In the genomic region with DNA sequence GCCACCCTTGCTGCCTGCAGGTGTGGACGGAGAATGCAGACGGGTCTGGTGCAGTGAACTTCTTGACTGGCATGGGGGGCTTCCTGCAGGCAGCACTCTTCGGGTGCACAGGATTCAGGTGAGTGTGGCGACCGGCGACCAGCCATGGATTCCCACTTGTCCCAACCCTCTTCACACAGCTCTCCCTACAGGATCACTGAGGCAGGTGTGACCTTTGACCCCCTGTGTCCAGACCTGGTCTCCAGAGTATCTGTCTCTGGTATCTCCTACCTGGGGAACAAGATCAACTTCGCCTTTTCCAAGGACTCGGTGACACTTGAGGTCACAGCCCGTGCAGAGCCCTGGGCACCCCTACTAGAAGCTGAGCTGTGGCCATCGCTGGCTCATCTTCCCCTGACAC, we compare ENCODE assay signal across 21 mouse cellular contexts. TPM values are rescaled to one million over a fixed set of nuclear protein-coding genes. Genes with fewer than 3 reads are reported as not detected.
DNase-seq lines count a peak whose midpoint lies in the region; ATAC-seq lines count a peak whose summit lies in the region.
"Had no signal": no experiment of that assay in that cellular context is flagged by ENCODE, and none has a peak within 500 bp of the region (broad histone marks: within the 10 kb centered on the region; RNA-seq: fewer than 3 reads in every experiment).

No protein-coding gene starts in this region.

- H3K9me3 ChIP-seq in heart, embryonic 13.5 days = no peaks in the 10 kb centered on the region
- no peaks in the 10 kb centered on the region for H3K9me3 ChIP-seq in megakaryocyte, embryonic 14.5 days
- H3K9me3 ChIP-seq: forebrain, embryonic 15.5 days; limb, embryonic 12.5 days; lung, embryonic 15.5 days had no signal

- peak; percentile 35 to 46 for DNase-seq in adrenal gland, adult (ENCODE audit: inconsistent age in 2 of 2, low spot score in 1 of 2)
- DNase-seq in adrenal gland, postnatal 10 days = no peak
- no peak for DNase-seq in heart, postnatal 25 days (ENCODE audit: low spot score)
- no peak for DNase-seq in ovary, postnatal 36 days (ENCODE audit: low spot score)
- no peak for DNase-seq in urinary bladder, adult 18-20 months (ENCODE audit: low spot score in 2 of 2)
- DNase-seq: adrenal gland, adult 8-10 months; cerebellum, adult 11-12 months; cerebellum, postnatal 25 days; kidney, adult 11 months; kidney, postnatal 36 days; layer of hippocampus, adult 9-11 months; midbrain, embryonic 14.5 days had no signal

- 83% methylated on average over 10 of the region's 10 CpGs for WGBS in heart, embryonic 13.5 days

- ATAC-seq in heart, embryonic 13.5 days (ENCODE audit: extremely low read depth, insufficient number of reproducible peaks, low FRiP score, low TSS enrichment) = no peak
- no peak for ATAC-seq in megakaryocyte, adult 5-6 weeks (ENCODE audit: poor library complexity, severe bottlenecking)
- ATAC-seq: forebrain, embryonic 15.5 days had no signal

- H3K27ac ChIP-seq in heart, embryonic 13.5 days (replicated peaks) = peak overlapping the region; percentile 71
- H3K27ac ChIP-seq: forebrain, embryonic 15.5 days; hindbrain, embryonic 14.5 days; limb, embryonic 12.5 days; lung, embryonic 15.5 days had no signal

- no peak overlapping the region for H3K4me2 ChIP-seq in heart, embryonic 13.5 days
- H3K4me2 ChIP-seq: forebrain, embryonic 15.5 days; hindbrain, embryonic 14.5 days; limb, embryonic 12.5 days; lung, embryonic 15.5 days had no signal

- intact Hi-C loops in heart, postnatal 25 days (cut with DNase I) = no loop called here

- H3K9ac ChIP-seq in heart, embryonic 13.5 days = no peak overlapping the region
- H3K9ac ChIP-seq: forebrain, embryonic 15.5 days; hindbrain, embryonic 14.5 days; limb, embryonic 12.5 days; lung, embryonic 15.5 days had no signal

- H3K4me1 ChIP-seq in heart, embryonic 13.5 days = peaks cover 57% of the 10 kb centered on the region
- H3K4me1 ChIP-seq in megakaryocyte, embryonic 14.5 days = peaks cover 97% of the 10 kb centered on the region

- no peak overlapping the region for H3K4me3 ChIP-seq in heart, embryonic 13.5 days
- peak overlapping the region; percentile 16 for H3K4me3 ChIP-seq in megakaryocyte, embryonic 14.5 days (replicated peaks)
- H3K4me3 ChIP-seq: forebrain, embryonic 15.5 days; limb, embryonic 12.5 days; lung, embryonic 15.5 days had no signal

- no peaks in the 10 kb centered on the region for H3K27me3 ChIP-seq in heart, embryonic 13.5 days (replicated peaks)
- no peaks in the 10 kb centered on the region for H3K27me3 ChIP-seq in megakaryocyte, embryonic 14.5 days (replicated peaks)
- H3K27me3 ChIP-seq: forebrain, embryonic 15.5 days; limb, embryonic 12.5 days; lung, embryonic 15.5 days had no signal

- peaks cover 52% of the 10 kb centered on the region for H3K36me3 ChIP-seq in heart, embryonic 13.5 days
- peaks cover 86% of the 10 kb centered on the region for H3K36me3 ChIP-seq in megakaryocyte, embryonic 14.5 days (replicated peaks; ENCODE audit: low read length)
- H3K36me3 ChIP-seq: forebrain, embryonic 15.5 days had no signal

RNA-seq across cellular contexts. Expression of a gene that starts 3.8 kb away (rescaled TPM):
- total RNA-seq in adrenal gland, postnatal 10 days (2021) = 1 to 10 TPM; 1.4 to 3.3 TPM
- polyA plus RNA-seq in heart, embryonic 13.5 days (2015; fragmentation: Nextera tagmentation; extraction: Ambion mirVana) = 1.2 TPM in 2 replicates
- under 1 TPM; 0.47 to 0.59 TPM for total RNA-seq in heart, postnatal 25 days (2021)
- polyA plus RNA-seq in megakaryocyte, embryonic 14.5 days (2012; ENCODE audit: insufficient read depth, low replicate concordance) = not detected in 2 replicates
- 0.78 and 2.3 TPM in 2 replicates for total RNA-seq in megakaryocyte, adult 5-6 weeks (2015)
- total RNA-seq in megakaryocyte, adult 5-6 weeks (2017) = 1.3 TPM in 1 of 2 replicates, not detected in the other

RNA-seq across cellular contexts. Expression of a gene that starts 5.1 kb away (rescaled TPM):
- 10 to 100 TPM; 31.6 to 37.2 TPM for total RNA-seq in adrenal gland, postnatal 10 days (2021)
- 13.1 and 13.8 TPM in 2 replicates for polyA plus RNA-seq in heart, embryonic 13.5 days (2015; fragmentation: Nextera tagmentation; extraction: Ambion mirVana)
- total RNA-seq in heart, postnatal 25 days (2021) = 1 to 10 TPM; 4.6 to 5.2 TPM
- polyA plus RNA-seq in megakaryocyte, embryonic 14.5 days (2012; ENCODE audit: insufficient read depth, low replicate concordance) = 6.6 and 7.4 TPM in 2 replicates
- 8.7 and 9.3 TPM in 2 replicates for total RNA-seq in megakaryocyte, adult 5-6 weeks (2015)
- 7.8 and 10.2 TPM in 2 replicates for total RNA-seq in megakaryocyte, adult 5-6 weeks (2017)

RNA-seq across cellular contexts. Expression of a gene that starts 9.4 kb away (rescaled TPM):
- total RNA-seq in adrenal gland, postnatal 10 days (2021) = not detected
- polyA plus RNA-seq in heart, embryonic 13.5 days (2015; fragmentation: Nextera tagmentation; extraction: Ambion mirVana) = not detected in 2 replicates
- not detected for total RNA-seq in heart, postnatal 25 days (2021)
- polyA plus RNA-seq in megakaryocyte, embryonic 14.5 days (2012; ENCODE audit: insufficient read depth, low replicate concordance) = not detected in 2 replicates
- total RNA-seq in megakaryocyte, adult 5-6 weeks (2015) = not detected in 2 replicates
- total RNA-seq in megakaryocyte, adult 5-6 weeks (2017) = 0.88 TPM in 1 of 2 replicates, not detected in the other
- total RNA-seq: adrenal gland, adult 8-10 months had no signal
- polyA plus RNA-seq: brain, embryonic 14.5 days; forebrain, embryonic 15.5 days; hindbrain, embryonic 14.5 days; limb, embryonic 12.5 days; lung, embryonic 15.5 days; midbrain, embryonic 14.5 days; stomach, embryonic 14.5 days had no signal

RNA-seq across cellular contexts. Expression of a gene that starts 9.5 kb away (rescaled TPM):
- total RNA-seq in adrenal gland, postnatal 10 days (2021) = 100 to 1,000 TPM; 418 to 468 TPM
- 505 and 535 TPM in 2 replicates for polyA plus RNA-seq in heart, embryonic 13.5 days (2015; fragmentation: Nextera tagmentation; extraction: Ambion mirVana)
- 100 to 1,000 TPM in 1 of 2 experiments, 10 to 100 TPM in 1; 96.7 to 116 TPM for total RNA-seq in heart, postnatal 25 days (2021)
- polyA plus RNA-seq in megakaryocyte, embryonic 14.5 days (2012; ENCODE audit: insufficient read depth, low replicate concordance) = 93.8 and 722 TPM in 2 replicates
- total RNA-seq in megakaryocyte, adult 5-6 weeks (2015) = 773 and 813 TPM in 2 replicates
- total RNA-seq in megakaryocyte, adult 5-6 weeks (2017) = 401 and 447 TPM in 2 replicates

RNA-seq across cellular contexts. Expression of a gene that starts 20.7 kb away (rescaled TPM):
- total RNA-seq in adrenal gland, postnatal 10 days (2021) = 10 to 100 TPM; 12.2 to 12.4 TPM
- 9.7 and 15.9 TPM in 2 replicates for polyA plus RNA-seq in heart, embryonic 13.5 days (2015; fragmentation: Nextera tagmentation; extraction: Ambion mirVana)
- 1 to 10 TPM; 1.6 to 2.8 TPM for total RNA-seq in heart, postnatal 25 days (2021)
- polyA plus RNA-seq in megakaryocyte, embryonic 14.5 days (2012; ENCODE audit: insufficient read depth, low replicate concordance) = 27.5 and 76.2 TPM in 2 replicates
- total RNA-seq in megakaryocyte, adult 5-6 weeks (2015) = 110 and 111 TPM in 2 replicates
- 48.4 and 56.3 TPM in 2 replicates for total RNA-seq in megakaryocyte, adult 5-6 weeks (2017)

Comparison
In these comparisons a context has a peak if more than half of its experiments do, and no peak if none do; other contexts are left out.
1. DNase-seq: peak in adrenal gland, adult (2 of 2); none in adrenal gland, postnatal 10 days (single experiment), heart, postnatal 25 days (single experiment), ovary, postnatal 36 days (single experiment) and urinary bladder, adult 18-20 months (0 of 2).